Mouse (Mus musculus): Measurements from ENCODE around the gene Mcfd2. TPM values are rescaled to one million over a fixed set of nuclear protein-coding genes. Genes with fewer than 3 reads are reported as not detected.

The Mcfd2 gene
- polyA plus RNA-seq, 1 experiment from 2014 or later: 94.4 TPM

DNA sequence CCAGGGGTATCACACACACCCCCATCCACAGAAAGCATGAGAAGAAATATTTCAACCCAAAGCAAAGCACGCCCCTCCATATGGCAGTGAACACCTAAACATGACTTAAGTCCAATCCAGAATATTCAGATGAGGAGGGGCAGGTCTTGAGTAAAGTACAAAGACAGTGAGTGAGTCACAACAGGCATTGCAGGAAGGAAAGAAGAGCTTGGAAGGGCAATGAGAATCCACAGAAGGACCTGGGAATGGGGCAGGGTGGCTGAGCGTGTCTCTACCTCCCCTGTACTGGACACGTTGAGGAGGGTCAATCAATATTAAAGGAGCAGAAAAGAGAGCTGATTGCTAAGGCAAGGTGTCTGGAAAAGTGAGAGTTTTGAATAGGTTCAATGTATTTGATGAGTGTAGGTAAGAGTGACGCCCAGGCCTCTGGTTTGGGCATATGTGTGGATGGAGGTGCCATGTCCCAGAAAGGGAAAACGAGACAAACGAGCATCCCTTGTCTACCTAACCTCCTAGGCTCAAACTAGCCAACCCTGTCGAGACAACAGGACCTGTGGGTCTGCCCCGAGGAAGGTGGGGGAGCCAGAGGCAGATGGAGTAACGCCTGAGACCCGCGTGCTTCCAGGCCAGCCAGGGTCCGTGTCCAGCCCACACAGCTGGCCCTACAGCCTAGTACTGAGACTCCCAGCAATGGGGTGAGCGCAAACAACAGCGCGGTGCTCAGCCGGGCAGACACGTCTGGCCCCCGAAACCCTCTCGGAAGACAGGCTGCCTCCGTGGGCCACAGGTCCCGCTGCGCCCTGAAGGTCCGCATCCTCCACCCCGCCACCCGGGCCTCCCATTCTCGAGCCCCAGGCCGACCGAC, 576 bp downstream of the Mcfd2 start:
- peak overlapping the region; percentile 73 for H3K4me3 ChIP-seq (ENCODE audit: low read length)
- WGBS: 7% methylated on average over 23 of the region's 28 CpGs
- H3K9ac ChIP-seq (ENCODE audit: low read length): peak overlapping the region; percentile 81
- peak overlapping the region; percentile 74 for H3K4me2 ChIP-seq (ENCODE audit: low read depth, low read length)
- H3K36me3 ChIP-seq (ENCODE audit: control insufficient read depth, insufficient read depth): peaks cover 10% of the 10 kb centered on the region
- no peaks in the 10 kb centered on the region for H3K27me3 ChIP-seq (ENCODE audit: control insufficient read depth, insufficient read depth, low read length)
- peak; percentile 49 for ATAC-seq (replicated peaks; ENCODE audit: extremely low read depth, insufficient read depth, low FRiP score)
- peak overlapping the region; percentile 24 for H3K27ac ChIP-seq (ENCODE audit: low read length)
- H3K4me1 ChIP-seq (ENCODE audit: control insufficient read depth, insufficient read depth, low read length): peaks cover 13% of the 10 kb centered on the region
- H3K9me3 ChIP-seq (replicated peaks; ENCODE audit: control insufficient read depth, low read length): peaks cover 14% of the 10 kb centered on the region

DNA sequence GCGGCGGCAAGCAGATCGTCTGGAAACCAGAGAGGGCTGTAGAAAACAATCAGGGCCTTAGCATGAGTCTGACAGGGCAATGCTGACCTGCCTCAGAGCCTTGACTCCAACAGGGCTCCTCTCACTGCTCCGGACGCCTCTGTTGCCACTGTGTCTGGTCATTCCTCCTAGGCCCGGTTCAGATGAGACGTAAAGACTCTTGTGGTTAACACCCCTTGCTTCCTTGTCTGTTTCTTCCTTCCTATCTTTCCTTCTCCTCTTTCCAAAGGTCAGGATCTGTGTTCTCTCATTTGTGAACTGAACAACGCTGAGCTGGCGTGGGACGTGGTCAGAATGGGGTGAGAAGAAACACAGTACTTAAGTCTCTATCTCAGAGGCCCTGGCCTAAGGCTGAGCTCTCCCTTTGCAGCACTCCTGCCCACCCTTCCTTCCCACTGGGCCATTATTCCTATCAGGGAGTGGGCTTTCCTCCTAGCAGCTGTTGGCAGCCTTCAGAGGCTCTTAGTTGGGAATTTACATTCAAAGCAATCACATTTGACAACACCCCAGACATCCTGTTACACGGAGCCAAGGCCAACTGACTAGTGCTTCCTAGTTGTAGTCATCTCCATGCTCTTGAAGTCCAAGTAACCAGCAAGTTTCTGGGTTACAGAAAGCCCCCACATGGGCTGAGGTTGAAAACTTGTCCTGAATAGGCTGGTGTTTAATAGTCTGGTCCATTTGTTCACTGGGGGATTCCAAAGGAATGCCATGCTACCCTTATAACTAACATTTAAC, 1.5 kb downstream of the Mcfd2 start:
- ATAC-seq (replicated peaks; ENCODE audit: extremely low read depth, insufficient read depth, low FRiP score): no peak; the same call in 1 of the 2 replicates
- Histone ChIP-seq H3K36me3 (ENCODE audit: control insufficient read depth, insufficient read depth) (peaks cover 15% of the 10 kb centered on the region), H3K27ac (ENCODE audit: low read length) (peak overlapping the region; percentile 39), H3K27me3 (ENCODE audit: control insufficient read depth, insufficient read depth, low read length) (no peaks in the 10 kb centered on the region), H3K9me3 (replicated peaks; ENCODE audit: control insufficient read depth, low read length) (peaks cover 14% of the 10 kb centered on the region), H3K4me3 (ENCODE audit: low read length) (peak overlapping the region; percentile 73), H3K4me2 (ENCODE audit: low read depth, low read length) (peak overlapping the region; percentile 74), H3K9ac (ENCODE audit: low read length) (peak overlapping the region; percentile 81), H3K4me1 (ENCODE audit: control insufficient read depth, insufficient read depth, low read length) (peaks cover 13% of the 10 kb centered on the region)
- WGBS: 78% methylated on average over 11 of the region's 11 CpGs

DNA sequence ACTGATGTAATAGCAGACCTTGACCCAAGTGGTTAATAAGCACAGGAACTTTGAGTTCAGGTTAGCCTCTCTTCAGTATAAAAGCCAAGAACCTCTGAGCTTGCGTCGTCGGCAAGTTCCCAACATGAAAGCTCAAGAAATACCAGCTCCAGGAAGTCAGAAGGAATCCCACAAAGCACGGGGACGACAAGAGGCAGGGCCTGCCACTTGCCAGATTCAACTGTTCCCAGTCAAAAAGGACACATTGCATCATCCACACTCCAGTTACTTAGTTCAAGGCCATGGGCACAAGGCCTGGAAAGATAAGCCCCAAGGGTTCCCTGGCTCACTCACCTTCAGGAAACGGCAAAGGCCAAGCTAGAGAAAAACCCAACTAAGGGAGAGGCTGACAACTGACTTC, 2.3 kb downstream of the Mcfd2 start:
- H3K9me3 ChIP-seq (replicated peaks; ENCODE audit: control insufficient read depth, low read length): peaks cover 14% of the 10 kb centered on the region
- WGBS: 70% methylated on average over 6 of the region's 6 CpGs
- H3K4me3 ChIP-seq (ENCODE audit: low read length): no peak overlapping the region
- H3K27me3 ChIP-seq (ENCODE audit: control insufficient read depth, insufficient read depth, low read length): no peaks in the 10 kb centered on the region
- peaks cover 13% of the 10 kb centered on the region for H3K4me1 ChIP-seq (ENCODE audit: control insufficient read depth, insufficient read depth, low read length)
- H3K27ac ChIP-seq (ENCODE audit: low read length): no peak overlapping the region; the same call in 1 of the 2 replicates
- peaks cover 20% of the 10 kb centered on the region for H3K36me3 ChIP-seq (ENCODE audit: control insufficient read depth, insufficient read depth)
- H3K4me2 ChIP-seq (ENCODE audit: low read depth, low read length): no peak overlapping the region
- H3K9ac ChIP-seq (ENCODE audit: low read length): no peak overlapping the region
- no peak for ATAC-seq (replicated peaks; ENCODE audit: extremely low read depth, insufficient read depth, low FRiP score)

DNA sequence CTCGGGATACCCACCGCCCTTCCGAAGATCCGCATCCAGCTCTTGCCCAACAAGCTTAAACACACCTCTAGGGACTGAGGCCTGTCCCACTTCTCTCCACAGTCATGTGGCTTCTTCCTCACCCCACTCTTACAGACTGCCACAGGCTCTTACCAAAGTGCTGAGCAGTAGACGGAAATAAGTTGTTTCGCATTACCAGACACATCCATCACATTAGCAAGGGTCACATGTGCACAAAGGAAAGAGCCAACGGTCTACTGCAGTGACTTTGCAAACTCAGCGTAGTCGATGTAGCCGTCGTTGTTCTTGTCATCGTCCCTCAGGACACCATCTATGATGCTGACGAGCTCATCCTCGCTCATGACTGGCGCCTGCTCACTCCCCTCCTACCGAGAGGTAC, 10.1 kb downstream of the Mcfd2 start:
- ATAC-seq (replicated peaks; ENCODE audit: extremely low read depth, insufficient read depth, low FRiP score): no peak
- Histone ChIP-seq H3K9ac (ENCODE audit: low read length) (no peak overlapping the region), H3K27ac (ENCODE audit: low read length) (no peak overlapping the region), H3K27me3 (ENCODE audit: control insufficient read depth, insufficient read depth, low read length) (no peaks in the 10 kb centered on the region), H3K4me1 (ENCODE audit: control insufficient read depth, insufficient read depth, low read length) (no peaks in the 10 kb centered on the region), H3K36me3 (ENCODE audit: control insufficient read depth, insufficient read depth) (peaks cover 52% of the 10 kb centered on the region), H3K4me2 (ENCODE audit: low read depth, low read length) (no peak overlapping the region), H3K9me3 (replicated peaks; ENCODE audit: control insufficient read depth, low read length) (peaks cover 4% of the 10 kb centered on the region), H3K4me3 (ENCODE audit: low read length) (no peak overlapping the region)
- WGBS: 78% methylated on average over 16 of the region's 16 CpGs

DNA sequence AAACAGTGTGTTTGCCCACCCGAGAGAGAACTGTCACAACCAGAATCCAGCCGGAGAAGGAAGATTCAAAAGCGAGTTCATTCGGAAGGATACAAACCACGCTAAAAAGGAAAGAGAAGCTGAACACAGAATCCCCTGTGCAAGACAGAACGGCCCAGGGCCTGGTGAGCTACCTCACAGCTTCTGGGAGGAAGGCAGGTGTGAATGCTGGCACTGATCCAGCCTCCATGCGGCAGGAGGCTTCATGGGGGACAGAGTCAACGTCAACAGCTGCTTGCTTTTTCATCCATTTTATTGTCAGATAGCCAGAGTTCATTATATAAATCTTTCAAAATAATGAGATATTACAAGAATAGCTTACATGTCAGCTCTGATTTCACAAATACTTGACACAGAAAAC, 11.4 kb downstream of the Mcfd2 start:
- WGBS: 71% methylated on average over 8 of the region's 8 CpGs
- Histone ChIP-seq H3K27ac (ENCODE audit: low read length) (no peak overlapping the region), H3K4me1 (ENCODE audit: control insufficient read depth, insufficient read depth, low read length) (no peaks in the 10 kb centered on the region), H3K9ac (ENCODE audit: low read length) (no peak overlapping the region), H3K9me3 (replicated peaks; ENCODE audit: control insufficient read depth, low read length) (no peaks in the 10 kb centered on the region), H3K4me3 (ENCODE audit: low read length) (no peak overlapping the region), H3K4me2 (ENCODE audit: low read depth, low read length) (no peak overlapping the region), H3K27me3 (ENCODE audit: control insufficient read depth, insufficient read depth, low read length) (no peaks in the 10 kb centered on the region), H3K36me3 (ENCODE audit: control insufficient read depth, insufficient read depth) (peaks cover 43% of the 10 kb centered on the region)
- ATAC-seq (replicated peaks; ENCODE audit: extremely low read depth, insufficient read depth, low FRiP score): no peak

DNA sequence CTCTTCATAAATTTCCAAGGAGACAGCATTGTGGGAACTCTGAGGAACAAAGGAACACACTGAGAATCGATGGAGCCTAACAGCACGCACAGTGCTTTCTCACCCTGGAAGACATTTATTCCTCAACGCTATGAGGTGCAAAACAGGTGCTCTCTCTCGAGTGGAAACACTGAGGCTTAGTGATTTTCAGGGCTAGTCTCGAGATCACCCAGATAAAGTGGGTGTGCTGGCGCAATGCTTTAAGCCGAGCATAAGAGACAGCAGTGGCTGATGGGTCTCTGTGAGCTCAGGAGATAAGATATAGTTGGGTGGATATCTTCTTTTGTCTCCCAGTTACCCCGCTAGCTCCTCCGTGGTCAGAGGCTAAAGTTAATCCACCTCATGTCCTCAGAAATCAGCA, 19.6 kb downstream of the Mcfd2 start:
- Histone ChIP-seq H3K9me3 (replicated peaks; ENCODE audit: control insufficient read depth, low read length) (no peaks in the 10 kb centered on the region; the same call in 1 of the 2 replicates), H3K36me3 (ENCODE audit: control insufficient read depth, insufficient read depth) (no peaks in the 10 kb centered on the region), H3K4me3 (ENCODE audit: low read length) (no peak overlapping the region), H3K27me3 (ENCODE audit: control insufficient read depth, insufficient read depth, low read length) (no peaks in the 10 kb centered on the region), H3K27ac (ENCODE audit: low read length) (no peak overlapping the region), H3K4me1 (ENCODE audit: control insufficient read depth, insufficient read depth, low read length) (peaks cover 6% of the 10 kb centered on the region; the same call in 1 of the 2 replicates), H3K4me2 (ENCODE audit: low read depth, low read length) (no peak overlapping the region), H3K9ac (ENCODE audit: low read length) (no peak overlapping the region)
- ATAC-seq (replicated peaks; ENCODE audit: extremely low read depth, insufficient read depth, low FRiP score): no peak
- 56% methylated on average over 9 of the region's 9 CpGs for WGBS

DNA sequence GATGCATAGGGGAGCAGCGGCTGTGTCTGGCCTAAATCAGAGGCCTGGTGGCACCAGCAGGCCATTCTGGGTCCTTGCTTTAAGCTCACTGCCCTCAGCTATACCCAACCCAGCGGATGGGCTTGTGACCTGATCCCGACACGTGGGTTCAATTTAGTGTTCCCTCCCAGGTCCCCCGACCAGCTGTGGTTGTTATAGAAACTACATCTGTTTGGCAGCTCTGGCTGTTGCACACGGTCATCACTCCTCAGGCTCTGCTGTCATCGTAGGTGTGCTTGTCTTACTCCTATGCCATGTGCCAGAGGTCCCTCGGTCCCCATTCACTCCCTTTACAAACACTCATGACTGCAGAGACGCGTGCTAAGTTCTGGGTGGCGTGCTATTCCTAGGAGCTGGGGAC, 27.9 kb downstream of the Mcfd2 start:
- Histone ChIP-seq H3K9ac (ENCODE audit: low read length) (no peak overlapping the region), H3K9me3 (replicated peaks; ENCODE audit: control insufficient read depth, low read length) (peaks cover 2% of the 10 kb centered on the region), H3K36me3 (ENCODE audit: control insufficient read depth, insufficient read depth) (no peaks in the 10 kb centered on the region), H3K4me1 (ENCODE audit: control insufficient read depth, insufficient read depth, low read length) (peaks cover 7% of the 10 kb centered on the region), H3K4me3 (ENCODE audit: low read length) (no peak overlapping the region), H3K27me3 (ENCODE audit: control insufficient read depth, insufficient read depth, low read length) (no peaks in the 10 kb centered on the region), H3K4me2 (ENCODE audit: low read depth, low read length) (no peak overlapping the region), H3K27ac (ENCODE audit: low read length) (no peak overlapping the region)
- no peak for ATAC-seq (replicated peaks; ENCODE audit: extremely low read depth, insufficient read depth, low FRiP score)
- 86% methylated on average over 11 of the region's 11 CpGs for WGBS

DNA sequence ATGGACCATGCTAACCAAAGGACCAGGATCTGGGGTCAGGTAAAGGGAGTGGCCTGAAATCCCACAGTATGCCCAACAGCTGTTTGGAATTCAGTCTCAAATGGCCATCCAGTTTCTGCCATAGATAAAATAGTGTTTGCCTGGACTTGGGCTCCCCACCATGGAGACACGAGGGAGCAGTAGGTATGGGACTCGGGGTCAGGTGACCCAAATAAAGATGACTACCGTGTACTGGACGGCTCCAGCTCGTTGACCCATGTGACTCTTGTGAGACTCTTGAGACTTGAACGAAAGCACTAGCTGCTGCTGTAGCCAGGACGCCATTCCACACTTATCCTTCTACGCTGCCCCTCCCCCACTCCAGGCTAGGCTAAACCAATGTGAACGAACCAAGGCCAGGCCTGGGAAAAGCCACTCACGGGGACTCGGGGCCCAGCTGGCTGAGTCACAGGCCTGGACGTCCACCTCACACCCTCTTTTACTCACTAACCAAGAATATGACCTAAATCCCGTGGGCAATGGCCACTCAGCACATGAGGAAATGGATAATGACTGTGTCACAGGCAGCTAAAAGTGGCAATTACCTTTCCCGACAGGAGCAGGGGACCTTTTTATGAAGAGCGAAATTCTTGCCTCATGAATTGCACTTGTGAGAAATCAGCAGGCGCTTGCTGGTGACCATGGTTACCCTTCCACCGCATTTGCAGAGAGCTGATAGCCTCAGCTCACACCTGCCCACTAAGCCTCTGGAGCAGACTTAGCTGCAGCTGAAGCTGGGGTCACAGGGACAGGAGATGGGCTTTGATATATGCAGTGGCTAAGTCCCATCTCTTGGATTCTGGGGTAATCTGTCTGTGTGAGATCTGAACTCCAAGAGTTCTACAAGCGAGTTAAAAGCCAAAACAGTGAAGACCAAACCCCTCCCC, 28.7 kb downstream of the Mcfd2 start:
- Histone ChIP-seq H3K9me3 (replicated peaks; ENCODE audit: control insufficient read depth, low read length) (peaks cover 5% of the 10 kb centered on the region), H3K4me1 (ENCODE audit: control insufficient read depth, insufficient read depth, low read length) (peaks cover 7% of the 10 kb centered on the region), H3K9ac (ENCODE audit: low read length) (peak overlapping the region; percentile 16; the same call in 1 of the 2 replicates), H3K27ac (ENCODE audit: low read length) (0 out of 2 replicates have a peak overlapping the region, but pooled peaks have one; percentile 24), H3K27me3 (ENCODE audit: control insufficient read depth, insufficient read depth, low read length) (no peaks in the 10 kb centered on the region), H3K36me3 (ENCODE audit: control insufficient read depth, insufficient read depth) (no peaks in the 10 kb centered on the region), H3K4me3 (ENCODE audit: low read length) (no peak overlapping the region), H3K4me2 (ENCODE audit: low read depth, low read length) (no peak overlapping the region; the same call in 1 of the 2 replicates)
- ATAC-seq (replicated peaks; ENCODE audit: extremely low read depth, insufficient read depth, low FRiP score): peak; percentile 41; the same call in 1 of the 2 replicates
- WGBS: 39% methylated on average over 18 of the region's 18 CpGs

All from heart, embryonic 16.5 days (tissue).